Comparison of ENCODE assay signal across 7 mouse cellular contexts in genomic region chr7:73595140-73595825, GRCm38 (mm10). TPM values are rescaled to one million over a fixed set of nuclear protein-coding genes. Genes with fewer than 3 reads are reported as not detected.
A peak's percentile ranks its signal among the peaks of the same experiment; 100 is the strongest.
DNase-seq lines count a peak whose midpoint lies in the region; ATAC-seq and TF ChIP-seq lines count a peak whose summit lies in the region.

No protein-coding gene starts in this region.

- peaks cover 11% of the 10 kb centered on the region; the same call in 1 of the 2 replicates for H3K4me1 ChIP-seq in intestine, postnatal 0 days (replicated peaks; ENCODE audit: control insufficient read depth, insufficient read depth, low read length)
- peaks cover 26% of the 10 kb centered on the region for H3K4me1 ChIP-seq in limb, embryonic 11.5 days (ENCODE audit: control insufficient read depth, insufficient read depth, low read length)
- peaks cover 46% of the 10 kb centered on the region for H3K4me1 ChIP-seq in midbrain, embryonic 13.5 days (replicated peaks)

- H3K27me3 ChIP-seq in intestine, postnatal 0 days (replicated peaks; ENCODE audit: control insufficient read depth, insufficient read depth, low read length), result no peaks in the 10 kb centered on the region
- H3K27me3 ChIP-seq in limb, embryonic 11.5 days (ENCODE audit: control insufficient read depth, insufficient read depth, low read length), result no peaks in the 10 kb centered on the region
- no peaks in the 10 kb centered on the region for H3K27me3 ChIP-seq in midbrain, embryonic 13.5 days

- 2% methylated on average over 23 of the region's 23 CpGs for WGBS in intestine, postnatal 0 days
- 2% methylated on average over 23 of the region's 23 CpGs for whole genome bisulfite sequencing in limb, embryonic 11.5 days
- 3% methylated on average over 23 of the region's 23 CpGs for WGBS in midbrain, embryonic 13.5 days

- ATAC-seq in intestine, postnatal 0 days, result peak; percentile 96
- peak; percentile 99 for ATAC-seq in limb, embryonic 11.5 days (ENCODE audit: insufficient number of reproducible peaks, low FRiP score, low TSS enrichment, low read depth)
- ATAC-seq in midbrain, embryonic 13.5 days, result peak; percentile 98

- DNase-seq in adrenal gland, adult 8-10 months, result peak; percentile 93
- peak; percentile 89 for DNase-seq in embryo, embryonic 9.5 days (ENCODE audit: extremely low spot score)
- DNase-seq in gastrocnemius, postnatal 4 days (ENCODE audit: low spot score in 2 of 2), result peak; percentile 87 to 96
- peak; percentile 96 for DNase-seq in limb, embryonic 11.5 days (ENCODE audit: low spot score)
- DNase-seq in spleen, adult 12 weeks (ENCODE audit: low spot score), result peak; percentile 80

- TF ChIP-seq CTCF in intestine, postnatal 0 days (IDR thresholded peaks at IDR 0.05; ENCODE audit: low read depth), result peak; percentile 26; the same call in 1 of the 2 replicates

- H3K4me3 ChIP-seq in intestine, postnatal 0 days (ENCODE audit: low read depth, low read length), result peak overlapping the region; percentile 33
- H3K4me3 ChIP-seq in limb, embryonic 11.5 days (ENCODE audit: low read depth, low read length), result peak overlapping the region; percentile 10
- peak overlapping the region; percentile 35 for H3K4me3 ChIP-seq in midbrain, embryonic 13.5 days (replicated peaks)

- peak overlapping the region; percentile 41; the same call in 1 of the 2 replicates for H3K9ac ChIP-seq in intestine, postnatal 0 days (ENCODE audit: low read depth, low read length)
- peak overlapping the region; percentile 35; the same call in 1 of the 2 replicates for H3K9ac ChIP-seq in limb, embryonic 11.5 days (ENCODE audit: low read length)
- peak overlapping the region; percentile 54 for H3K9ac ChIP-seq in midbrain, embryonic 13.5 days (replicated peaks)

- no peaks in the 10 kb centered on the region for H3K36me3 ChIP-seq in intestine, postnatal 0 days (ENCODE audit: control insufficient read depth, insufficient read depth)
- no peaks in the 10 kb centered on the region for H3K36me3 ChIP-seq in limb, embryonic 11.5 days (ENCODE audit: control insufficient read depth, insufficient read depth, low read length)
- no peaks in the 10 kb centered on the region for H3K36me3 ChIP-seq in midbrain, embryonic 13.5 days

- H3K4me2 ChIP-seq in intestine, postnatal 0 days (replicated peaks; ENCODE audit: low read depth), result peak overlapping the region; percentile 61
- peak overlapping the region; percentile 53 for H3K4me2 ChIP-seq in limb, embryonic 11.5 days (ENCODE audit: low read depth, severe bottlenecking)
- peak overlapping the region; percentile 60 for H3K4me2 ChIP-seq in midbrain, embryonic 13.5 days (replicated peaks)

- no peaks in the 10 kb centered on the region for H3K9me3 ChIP-seq in intestine, postnatal 0 days (ENCODE audit: control insufficient read depth)
- no peaks in the 10 kb centered on the region; the same call in 1 of the 2 replicates for H3K9me3 ChIP-seq in limb, embryonic 11.5 days (ENCODE audit: control insufficient read depth, low read length)
- no peaks in the 10 kb centered on the region for H3K9me3 ChIP-seq in midbrain, embryonic 13.5 days

- peak overlapping the region; percentile 73 for H3K27ac ChIP-seq in intestine, postnatal 0 days (ENCODE audit: low read depth, low read length)
- H3K27ac ChIP-seq in limb, embryonic 11.5 days (replicated peaks; ENCODE audit: low read depth, low read length), result peak overlapping the region; percentile 80
- peak overlapping the region; percentile 92 for H3K27ac ChIP-seq in midbrain, embryonic 13.5 days

RNA-seq across cellular contexts. Expression of gene Chd2, which starts 53.7 kb away (rescaled TPM):
- total RNA-seq in adrenal gland, adult 8-10 months (2022), result 10 to 100 TPM; 38.6 to 65.5 (median 49.7) TPM
- total RNA-seq in gastrocnemius, postnatal 4 days (2021), result 10 to 100 TPM; 54.1 to 72.1 TPM
- 19.3 and 25.4 TPM in 2 replicates for polyA plus RNA-seq in intestine, postnatal 0 days (2015; fragmentation: Nextera tagmentation; extraction: Ambion mirVana)
- polyA plus RNA-seq in limb, embryonic 11.5 days (2014; fragmentation: Nextera tagmentation; extraction: Ambion mirVana), result 48.9 and 64.6 TPM in 2 replicates
- 48.5 and 57.4 TPM in 2 replicates for polyA plus RNA-seq in midbrain, embryonic 13.5 days (2015; fragmentation: Nextera tagmentation; extraction: Ambion mirVana)

Comparison
In these comparisons a context has a peak if more than half of its experiments do, and no peak if none do; other contexts are left out.
1. Peak in every context shown above with its lines: DNase-seq, ATAC-seq, H3K4me3 ChIP-seq and H3K27ac ChIP-seq.